Mouse (Mus musculus) liver, postnatal 0 days (tissue): ENCODE measurements around the gene Inpp4a. TPM values are rescaled to one million over a fixed set of nuclear protein-coding genes. Genes with fewer than 3 reads are reported as not detected.

Source experiments
- ATAC-seq: fragments of 200-750 bp; cut with Nextera tagmentation; 2 replicates; pipeline ENCODE4 v1.8.0; 2017; ENCODE audit warnings: mild to moderate bottlenecking, moderate library complexity
- DNase-seq: peaks from one replicate; pipeline ENCODE4 v3.0.0-alpha.2; 2016
- H3K27ac ChIP-seq: fragments of 300-500 bp; sonication (generic); 2 replicates; pipeline ENCODE4 v1.5.1; 2014; ENCODE audit warnings: antibody characterized with exemption, moderate library complexity, mild to moderate bottlenecking, low read depth
- H3K27me3 ChIP-seq: fragments of 300-500 bp; sonication (generic); 2 replicates; pipeline ENCODE4 v1.6.1; 2014; ENCODE audit warnings: low read length, control low read depth, mixed read lengths; ENCODE audit not compliant: insufficient read depth
- H3K36me3 ChIP-seq: fragments of 300-500 bp; sonication (generic); replicated peaks from 2 replicates; pipeline ENCODE4 v1.6.1; 2014; ENCODE audit warnings: mild to moderate bottlenecking, control low read depth, low read length, moderate library complexity, mixed read lengths; ENCODE audit not compliant: insufficient read depth
- H3K4me1 ChIP-seq: fragments of 300-500 bp; sonication (generic); 2 replicates; pipeline ENCODE4 v1.6.1; 2014; ENCODE audit warnings: antibody characterized with exemption, mild to moderate bottlenecking, control low read depth; ENCODE audit not compliant: insufficient read depth
- H3K4me2 ChIP-seq: fragments of 300-500 bp; sonication (generic); 2 replicates; pipeline ENCODE4 v1.6.1; 2014; ENCODE audit warnings: low read depth, mild to moderate bottlenecking, low read length, moderate library complexity, mixed read lengths
- H3K4me3 ChIP-seq: fragments of 300-500 bp; sonication (generic); 2 replicates; pipeline ENCODE4 v1.5.1; 2014; ENCODE audit warnings: low read depth, low read length
- H3K9ac ChIP-seq: fragments of 300-500 bp; sonication (generic); replicated peaks from 2 replicates; pipeline ENCODE4 v1.6.1; 2014; ENCODE audit warnings: mild to moderate bottlenecking, moderate library complexity
- H3K9me3 ChIP-seq: fragments of 300-500 bp; sonication (generic); 2 replicates; pipeline ENCODE4 v1.6.1; 2016; ENCODE audit warnings: mild to moderate bottlenecking, control low read depth, low read length, mixed read lengths
- CTCF ChIP-seq: sonication (generic); IDR thresholded peaks from 2 replicates; pipeline ENCODE4 v1.5.1; 2016; ENCODE audit warnings: antibody characterized with exemption, low read depth
- EP300 ChIP-seq: IDR thresholded peaks from 2 replicates; pipeline ENCODE4 v1.6.1; 2016; ENCODE audit warnings: antibody characterized with exemption, low read depth, mild to moderate bottlenecking
- WGBS: fragments of 180-500 bp; shearing (Covaris S2); extraction: QIAGEN DNeasy Blood & Tissue Kit; methylation state at CpG from one replicate; pipeline ENCODE4 v1.1.7; 2014; ENCODE audit not compliant: insufficient replicate concordance; 5-methylcytosine and 5-hydroxymethylcytosine counted together
- polyA plus RNA-seq: library from polyadenylated mRNA; unstranded; fragments of >200 nt; fragmentation: Nextera tagmentation; extraction: Ambion mirVana; gene quantifications from 2 replicates; pipeline ENCODE4 v1.2.1, GENCODE M21; 2015

Inpp4a gene
- polyA plus RNA-seq, 1 experiment from 2014 or later: 6.7 TPM

DNA sequence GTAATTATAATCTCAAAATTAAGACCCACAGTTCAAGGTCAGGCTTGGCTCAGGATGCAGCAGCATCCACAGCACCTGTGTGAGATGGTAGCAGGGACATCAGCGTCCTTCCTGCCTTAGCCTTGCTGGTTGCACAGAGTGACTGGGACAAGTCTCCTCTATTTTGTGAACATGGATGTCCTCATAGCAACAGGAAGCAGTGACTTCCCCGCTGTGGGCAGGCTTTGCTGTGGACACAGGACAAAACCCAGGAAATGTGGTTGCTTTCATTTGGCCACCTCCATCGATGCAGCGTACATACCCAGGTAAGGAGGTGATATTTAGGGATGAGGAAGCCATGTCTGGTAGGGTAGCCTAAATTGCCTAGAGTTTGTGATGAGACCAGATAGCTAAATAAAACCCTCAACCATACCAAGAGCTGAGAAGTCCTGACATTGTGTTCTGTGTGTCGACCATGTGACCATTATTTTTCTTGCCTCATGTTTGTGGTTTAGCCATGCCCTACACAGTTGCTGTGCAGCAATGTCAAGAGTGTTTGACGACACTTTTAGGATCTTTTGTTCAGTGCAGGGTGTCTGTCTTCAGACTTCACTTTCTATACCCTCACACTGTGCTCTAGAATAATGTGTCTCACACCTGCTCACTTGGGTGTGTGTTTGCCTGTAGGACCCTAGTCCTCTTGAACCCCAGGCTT lies 44.7 kb downstream of the Inpp4a start:
- peak overlapping the region; percentile 66 for H3K27ac ChIP-seq
- TF ChIP-seq CTCF: no peak
- TF ChIP-seq EP300: no peak

DNA sequence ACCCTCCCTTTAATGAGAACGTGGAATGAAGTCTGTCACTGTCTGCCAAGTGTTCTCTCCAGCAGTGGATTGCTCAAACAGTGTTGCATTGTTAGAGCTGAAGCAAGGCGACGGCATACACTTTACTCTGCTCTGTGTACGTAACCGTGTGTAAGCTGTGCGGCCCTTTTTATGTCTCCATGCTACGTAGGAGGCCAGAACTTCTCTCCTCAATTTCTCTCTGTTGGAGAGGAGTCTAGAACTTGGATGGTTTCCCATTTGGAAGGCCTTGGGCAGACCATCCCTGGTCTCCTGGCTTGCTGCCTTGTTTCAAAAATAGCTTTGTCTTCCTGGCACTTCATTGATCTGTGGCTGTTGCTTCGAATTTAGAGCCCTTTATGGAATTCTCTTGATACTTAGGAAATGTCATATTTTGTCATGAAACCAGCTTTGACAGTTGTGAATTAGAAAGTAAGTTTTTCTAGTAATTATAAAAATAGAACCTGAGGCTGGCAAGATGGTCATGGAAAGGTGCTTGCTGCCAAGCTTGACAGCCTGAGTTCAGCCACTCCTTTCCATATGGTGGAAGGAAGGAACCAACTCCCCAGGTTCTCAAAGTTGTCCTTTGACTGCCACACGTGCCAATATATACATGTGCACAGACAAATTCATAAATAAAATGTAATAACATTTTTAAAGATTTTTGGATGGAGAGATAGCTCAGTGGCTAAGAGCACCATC lies 47.9 kb downstream of the Inpp4a start:
- TF ChIP-seq CTCF (no peak), EP300 (no peak)
- Histone ChIP-seq H3K9ac (no peak overlapping the region), H3K27ac (peak overlapping the region; percentile 72), H3K9me3 (no peaks in the 10 kb centered on the region), H3K4me3 (no peak overlapping the region), H3K4me1 (peaks cover 46% of the 10 kb centered on the region), H3K27me3 (no peaks in the 10 kb centered on the region), H3K36me3 (no peaks in the 10 kb centered on the region), H3K4me2 (peak overlapping the region; percentile 8; the same call in 1 of the 2 replicates)
- DNase-seq (no peak), ATAC-seq (peak; percentile 57)
- WGBS: 48% methylated on average over 9 of the region's 9 CpGs

More for the DNA sequence above, 44.7 kb downstream of the Inpp4a start:
- Histone ChIP-seq H3K27me3 (no peaks in the 10 kb centered on the region), H3K9me3 (no peaks in the 10 kb centered on the region), H3K36me3 (no peaks in the 10 kb centered on the region), H3K4me3 (no peak overlapping the region), H3K9ac (no peak overlapping the region), H3K4me1 (peaks cover 43% of the 10 kb centered on the region), H3K4me2 (no peak overlapping the region; the same call in 1 of the 2 replicates)
- ATAC-seq (no peak), DNase-seq (peak; percentile 35)
- WGBS: 46% methylated on average over 6 of the region's 6 CpGs

DNA sequence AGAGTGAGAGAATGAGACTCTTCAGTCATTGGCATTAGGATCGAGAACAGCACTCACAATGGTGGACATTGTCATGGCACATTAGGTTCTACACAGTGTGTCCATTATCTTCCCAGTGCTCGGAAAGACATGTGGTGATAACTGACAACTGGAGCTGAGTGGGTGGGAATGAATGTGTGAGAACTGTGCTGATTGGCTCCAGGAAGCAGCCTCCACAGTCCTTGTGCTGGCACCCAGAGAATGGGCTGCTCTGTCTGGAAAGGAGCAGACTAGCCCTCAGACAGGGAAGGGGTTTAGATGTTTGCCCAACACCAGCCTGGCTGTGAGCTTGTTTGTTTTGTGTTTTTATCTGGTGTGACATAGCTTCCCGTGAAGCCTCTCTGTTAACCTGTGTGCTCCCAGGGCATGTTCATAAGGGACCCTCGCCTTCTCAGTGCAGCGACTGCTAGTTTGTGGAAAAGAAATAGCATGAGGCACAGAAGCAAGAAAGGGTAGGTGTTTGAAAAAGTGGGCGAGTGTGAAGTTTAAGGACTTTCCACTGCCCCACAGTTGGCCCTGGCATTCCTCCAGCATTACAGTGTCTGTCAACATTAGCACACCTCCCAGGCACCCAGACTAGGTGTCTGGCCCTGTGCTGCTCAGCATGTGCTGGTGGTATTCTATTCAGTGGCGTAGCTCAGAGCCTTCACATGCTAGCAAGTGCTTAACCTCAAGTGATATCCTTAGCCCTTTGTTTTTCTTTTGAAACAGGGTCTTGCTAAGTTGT lies 51.4 kb downstream of the Inpp4a start:
- no peaks in the 10 kb centered on the region for H3K36me3 ChIP-seq
- no peaks in the 10 kb centered on the region for H3K9me3 ChIP-seq
- no peaks in the 10 kb centered on the region for H3K27me3 ChIP-seq
- H3K4me2 ChIP-seq: no peak overlapping the region
- H3K9ac ChIP-seq: no peak overlapping the region
- H3K4me1 ChIP-seq: peaks cover 35% of the 10 kb centered on the region
- no peak overlapping the region for H3K4me3 ChIP-seq
- no peak for TF ChIP-seq EP300
- TF ChIP-seq CTCF: no peak
- DNase-seq: peak; percentile 72
- ATAC-seq: peak; percentile 87
- peak overlapping the region; percentile 68 for H3K27ac ChIP-seq
- 48% methylated on average over 7 of the region's 7 CpGs for WGBS

DNA sequence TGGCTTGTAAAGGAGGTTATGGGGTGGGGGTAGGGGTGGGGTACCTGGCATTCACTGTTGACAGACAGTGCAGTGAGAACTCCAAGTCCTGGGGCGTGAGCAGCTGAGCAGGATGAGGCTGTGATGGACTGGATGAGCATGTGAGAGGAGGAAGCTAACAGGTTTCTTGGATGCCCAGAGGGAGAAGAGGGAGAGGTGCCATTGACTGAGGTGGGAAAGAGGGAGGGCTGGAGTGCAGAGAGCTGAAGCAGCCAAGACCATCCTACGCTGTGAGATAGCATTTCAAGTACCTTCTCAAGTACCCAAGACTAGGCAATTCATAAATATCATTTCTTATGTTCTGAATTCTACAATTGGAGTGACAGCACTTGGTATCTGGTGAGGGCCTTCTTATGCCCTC lies 52.3 kb downstream of the Inpp4a start:
- H3K9me3 ChIP-seq: no peaks in the 10 kb centered on the region
- TF ChIP-seq EP300: no peak
- no peak for TF ChIP-seq CTCF
- H3K9ac ChIP-seq: no peak overlapping the region
- H3K4me2 ChIP-seq: no peak overlapping the region
- 70% methylated on average over 2 of the region's 2 CpGs for WGBS
- no peaks in the 10 kb centered on the region for H3K27me3 ChIP-seq
- H3K4me3 ChIP-seq: no peak overlapping the region
- H3K27ac ChIP-seq: peak overlapping the region; percentile 68
- ATAC-seq: no peak
- H3K36me3 ChIP-seq: no peaks in the 10 kb centered on the region
- DNase-seq: no peak
- peaks cover 27% of the 10 kb centered on the region for H3K4me1 ChIP-seq

DNA sequence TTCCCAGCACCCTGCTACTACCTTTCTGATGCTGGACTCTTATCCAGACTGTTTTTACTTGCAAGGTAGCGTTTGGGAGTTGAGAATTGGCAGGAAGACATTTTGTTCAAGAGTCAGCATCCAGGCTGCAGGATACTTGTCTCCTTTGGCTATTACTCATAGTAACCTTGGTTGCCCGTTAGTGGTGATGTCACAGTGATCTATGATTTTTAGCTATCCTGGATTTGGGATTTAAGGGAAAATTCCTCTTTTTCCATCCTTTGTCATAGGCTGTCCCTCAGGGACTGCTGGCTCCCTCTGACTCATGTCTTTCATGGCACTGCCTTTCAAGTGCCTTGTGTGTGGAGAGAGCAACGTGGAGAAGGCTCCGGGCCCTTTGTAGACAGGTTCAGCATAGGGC lies 53.8 kb downstream of the Inpp4a start:
- ATAC-seq (no peak), DNase-seq (no peak)
- Histone ChIP-seq H3K4me3 (no peak overlapping the region), H3K36me3 (peaks cover 6% of the 10 kb centered on the region), H3K9ac (no peak overlapping the region), H3K4me1 (peaks cover 18% of the 10 kb centered on the region), H3K9me3 (no peaks in the 10 kb centered on the region), H3K27me3 (no peaks in the 10 kb centered on the region), H3K4me2 (no peak overlapping the region), H3K27ac (no peak overlapping the region)
- TF ChIP-seq CTCF (no peak), EP300 (no peak)
- WGBS: 84% methylated on average over 4 of the region's 4 CpGs

DNA sequence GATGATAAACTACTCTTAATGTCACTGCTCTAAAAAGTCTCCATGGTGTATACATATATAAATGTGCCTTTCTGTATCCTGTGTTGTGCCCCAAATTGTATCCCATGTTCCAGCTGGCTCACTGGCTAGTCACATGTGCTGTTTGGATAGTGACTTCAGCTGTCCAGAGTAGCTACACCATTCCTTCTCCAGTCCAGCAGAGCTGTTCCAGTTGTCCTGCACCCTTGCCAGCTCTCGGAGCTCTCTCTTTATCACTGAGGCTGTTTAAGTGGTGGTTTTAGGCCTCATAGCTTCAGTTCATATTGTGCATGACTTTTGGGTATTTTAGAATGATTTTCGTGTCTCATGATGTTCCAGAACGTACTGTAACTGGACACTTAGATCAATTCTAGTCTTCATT lies 55.8 kb downstream of the Inpp4a start:
- ATAC-seq: no peak
- no peak overlapping the region for H3K4me2 ChIP-seq
- H3K27me3 ChIP-seq: no peaks in the 10 kb centered on the region
- no peak overlapping the region for H3K9ac ChIP-seq
- WGBS: 74% methylated on average over 3 of the region's 3 CpGs
- no peak for DNase-seq
- H3K4me3 ChIP-seq: no peak overlapping the region
- peaks cover 13% of the 10 kb centered on the region for H3K36me3 ChIP-seq
- TF ChIP-seq EP300 (no peak), CTCF (no peak)
- no peak overlapping the region for H3K27ac ChIP-seq
- no peaks in the 10 kb centered on the region for H3K9me3 ChIP-seq
- peaks cover 6% of the 10 kb centered on the region for H3K4me1 ChIP-seq
